Mouse (Mus musculus) E14TG2a.4 (cell line): ENCODE data around the gene Akna.

Experiments used
- CTCF ChIP-seq: conservative IDR thresholded peaks from 2 replicates; pipeline ENCODE4 v1.5.1; 2014; ENCODE audit warnings: low read length
- NANOG ChIP-seq: IDR thresholded peaks from 2 replicates; pipeline ENCODE4 v1.6.1; 2014; ENCODE audit warnings: borderline replicate concordance, low read length, mixed read lengths

- TF ChIP-seq CTCF: no peak
- TF ChIP-seq NANOG: no peak
Measured at GRCm38 (mm10) chr4:63373404-63373803, 29.8 kb downstream of the Akna start.
